Mouse (Mus musculus): ENCODE results near the gene Slc35b1.
"Not testable (repeated sequence)": the region's sequence is repeated elsewhere in the genome, so short reads cannot be mapped to it uniquely, and the experiment has no call there.

Slc35b1 gene

GRCm38 (mm10) chr11:95394112-95394511, 9.6 kb downstream of the Slc35b1 start:
- DNase-seq (ENCODE audit: low spot score in 2 of 2) = no peak

GRCm38 (mm10) chr11:95396548-95396947, 12.1 kb downstream of the Slc35b1 start:
- DNase-seq (ENCODE audit: low spot score in 2 of 2) = no peak

DNA sequence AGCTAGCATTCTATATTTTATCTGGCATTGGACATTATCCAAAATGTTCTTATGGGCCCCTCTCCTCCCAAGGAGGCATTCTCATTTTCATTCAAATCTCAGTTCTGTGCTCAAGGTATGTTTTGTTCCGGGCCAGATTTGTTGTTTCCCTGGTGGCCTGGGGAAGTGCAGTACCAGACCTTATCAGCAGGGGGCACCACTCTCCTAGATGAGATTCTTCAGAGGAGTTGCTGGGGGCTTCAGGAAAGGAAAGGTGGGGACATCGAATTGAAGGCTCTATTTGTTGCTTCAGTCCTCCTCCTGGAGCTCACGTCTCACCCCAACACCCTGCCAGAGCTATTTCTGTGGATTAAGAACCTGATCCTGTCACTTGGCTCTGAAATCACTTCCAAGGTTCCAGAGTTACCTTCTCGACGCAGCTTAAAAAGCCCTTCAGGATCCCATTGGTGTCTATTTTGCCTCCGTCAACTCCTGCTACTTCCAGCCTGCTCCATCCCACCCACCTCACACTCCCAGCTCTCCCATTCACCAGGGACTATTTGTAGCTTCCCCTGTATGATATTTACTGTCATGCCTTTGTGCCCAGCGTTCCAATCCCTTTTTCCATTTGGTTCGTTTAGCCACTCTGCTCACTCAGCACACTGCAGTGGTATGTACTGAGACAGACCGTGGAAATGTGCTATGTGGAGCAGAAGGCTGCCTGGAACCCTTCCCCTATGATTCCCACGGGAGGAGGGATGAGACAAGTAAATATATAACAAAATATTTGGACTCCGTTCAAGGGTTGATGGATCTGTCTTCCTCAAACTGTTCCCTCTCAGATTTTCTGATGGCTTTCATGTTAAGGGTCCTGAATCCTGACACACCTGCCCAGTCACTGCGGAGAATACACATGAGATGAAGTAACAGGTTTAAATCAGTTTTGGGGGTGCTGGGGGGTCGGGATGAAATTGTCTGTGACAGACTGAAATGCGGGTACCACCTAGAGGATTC, 13.6 kb downstream of the Slc35b1 start:
- peak; percentile 42 to 71 for DNase-seq (ENCODE audit: low spot score in 2 of 2)

DNA sequence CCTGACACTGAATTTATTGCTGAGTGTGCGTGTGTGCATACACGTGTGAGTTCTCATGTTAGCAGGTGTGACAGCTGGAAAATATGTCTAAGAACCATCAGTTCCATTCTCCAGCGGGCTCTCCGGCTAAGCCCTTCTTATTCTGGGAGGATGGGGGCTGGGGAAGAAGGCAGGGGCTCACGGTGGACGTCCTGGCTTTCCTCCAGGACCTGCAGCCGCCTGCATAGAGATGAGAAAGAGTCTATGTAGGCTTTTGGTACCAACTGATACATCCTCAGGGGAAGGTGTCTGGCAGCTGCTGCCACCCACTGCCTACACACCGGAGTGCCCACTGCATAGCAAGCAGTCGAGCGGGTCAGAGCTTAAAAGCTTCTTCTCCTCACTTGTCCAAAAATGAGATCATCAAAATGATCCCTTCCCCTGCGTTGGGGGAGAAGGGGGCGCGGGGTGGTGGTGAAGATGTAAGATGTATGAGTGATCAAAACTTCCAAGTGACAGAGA, 15.1 kb downstream of the Slc35b1 start:
- DNase-seq (ENCODE audit: low spot score in 2 of 2) = no peak

DNA sequence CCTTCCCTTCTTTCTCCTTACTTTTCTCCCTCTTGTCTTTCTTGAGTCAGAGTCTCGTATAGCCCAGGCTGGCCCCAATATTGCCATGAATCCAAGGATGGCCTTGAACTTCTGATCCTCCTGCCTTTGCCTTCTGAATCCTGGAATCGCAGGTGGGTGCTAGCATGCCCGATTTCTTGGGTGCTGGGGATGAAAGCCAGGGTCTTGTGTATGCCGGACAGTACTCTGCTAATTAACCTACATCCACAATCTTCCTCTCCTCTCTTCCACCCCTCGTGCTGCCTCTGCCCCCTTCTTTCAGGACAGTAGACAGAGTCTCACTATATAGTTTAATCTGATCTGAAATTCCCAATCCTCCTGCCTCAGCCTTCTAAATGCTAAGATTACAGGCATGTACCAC, 17.1 kb downstream of the Slc35b1 start:
- DNase-seq (ENCODE audit: low spot score in 2 of 2) = no peak

GRCm38 (mm10) chr11:95402196-95402595, 17.7 kb downstream of the Slc35b1 start:
- no peak for DNase-seq (ENCODE audit: low spot score in 2 of 2)

GRCm38 (mm10) chr11:95402658-95403101, 18.2 kb downstream of the Slc35b1 start:
- no peak for DNase-seq (ENCODE audit: low spot score in 2 of 2)

DNA sequence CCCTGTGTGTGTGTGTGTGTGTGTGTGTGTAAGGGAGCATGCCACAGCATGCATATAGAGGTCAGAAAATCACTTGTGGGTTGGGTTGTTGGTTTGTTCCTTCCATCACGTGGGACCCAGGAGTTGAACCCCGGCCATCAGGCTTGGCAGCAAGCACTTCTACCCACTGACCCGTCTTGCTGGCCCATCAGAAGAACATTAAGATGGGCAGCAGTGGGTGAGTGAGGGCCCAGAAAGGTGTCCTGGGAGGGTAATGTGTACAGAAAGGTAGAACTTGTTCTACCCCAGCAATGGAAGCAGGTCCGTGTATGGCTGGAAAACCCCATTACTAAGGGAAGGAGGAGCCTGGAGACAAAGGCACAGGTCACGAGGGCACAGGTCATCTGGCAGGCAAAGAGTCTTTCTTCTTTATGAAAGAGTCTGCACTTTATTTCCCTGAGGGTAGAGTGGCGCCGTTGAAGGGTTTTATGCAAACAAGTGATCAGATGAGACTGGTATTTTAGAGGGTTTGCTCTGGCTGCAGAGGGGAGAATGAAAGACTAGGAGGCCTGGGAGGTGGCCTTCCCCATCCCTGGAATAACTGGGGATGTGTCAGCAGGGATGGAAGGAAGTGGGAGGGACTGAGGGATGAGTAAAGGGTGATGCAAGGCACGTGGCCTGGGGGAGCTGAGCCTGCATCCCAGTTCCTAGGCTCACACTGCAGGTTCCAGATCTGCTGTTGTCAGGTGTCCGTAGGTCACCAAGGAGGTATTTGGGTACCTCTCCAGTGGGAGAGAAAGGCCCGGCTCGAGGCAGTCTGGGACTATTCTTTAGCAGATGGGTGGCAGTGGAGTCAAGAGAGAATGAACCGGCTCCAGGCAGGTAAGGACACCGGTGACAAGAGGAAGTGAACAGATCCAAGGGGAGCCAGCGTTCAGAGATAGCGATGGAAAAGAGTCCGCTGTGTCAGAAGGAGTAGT, 19.2 kb downstream of the Slc35b1 start:
- no peak for DNase-seq (ENCODE audit: low spot score in 2 of 2)

DNA sequence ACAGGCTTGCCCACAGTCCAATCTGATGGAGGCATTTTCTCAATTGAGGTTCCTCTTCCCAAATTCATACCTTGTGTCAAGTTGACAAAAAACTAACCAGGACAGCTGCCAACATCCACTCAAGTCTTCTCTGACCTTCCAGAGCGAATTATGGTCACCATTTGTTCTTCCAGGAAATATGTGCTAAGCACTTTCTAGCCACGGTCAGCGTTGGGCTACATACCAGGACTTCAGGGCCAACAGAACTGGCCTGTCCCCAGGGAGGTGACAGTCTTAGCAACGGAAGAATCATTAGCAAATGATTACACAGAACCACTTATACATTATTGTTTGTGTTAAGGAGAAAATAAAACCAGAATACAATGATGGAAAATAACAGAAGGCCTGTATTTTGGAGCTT, 21.3 kb downstream of the Slc35b1 start:
- DNase-seq (ENCODE audit: low spot score in 2 of 2) = no peak

DNA sequence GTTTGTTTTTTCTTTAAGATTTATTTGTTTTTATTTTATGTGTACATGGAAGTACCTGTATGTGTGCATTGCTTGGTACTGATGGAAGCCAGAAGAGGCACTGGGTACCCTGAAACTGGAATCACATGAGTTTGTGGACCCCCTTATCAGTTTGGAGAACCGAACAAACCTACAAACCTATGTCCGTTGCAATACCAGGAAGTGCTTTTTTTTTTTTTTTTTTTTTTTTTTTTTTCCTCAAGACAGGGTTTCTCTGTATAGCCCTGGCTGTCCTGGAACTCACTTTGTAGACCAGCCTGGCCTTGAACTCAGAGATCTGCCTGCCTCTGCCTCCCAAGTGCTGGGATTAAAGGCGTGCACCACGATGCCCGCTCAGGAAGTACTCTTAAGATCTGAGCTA, 21.9 kb downstream of the Slc35b1 start:
- DNase-seq (ENCODE audit: low spot score in 2 of 2) = not testable (repeated sequence)

- DNase-seq (ENCODE audit: low spot score in 2 of 2) = no peak
Observed at GRCm38 (mm10) chr11:95409450-95410112, 25.1 kb downstream of the Slc35b1 start.

DNA sequence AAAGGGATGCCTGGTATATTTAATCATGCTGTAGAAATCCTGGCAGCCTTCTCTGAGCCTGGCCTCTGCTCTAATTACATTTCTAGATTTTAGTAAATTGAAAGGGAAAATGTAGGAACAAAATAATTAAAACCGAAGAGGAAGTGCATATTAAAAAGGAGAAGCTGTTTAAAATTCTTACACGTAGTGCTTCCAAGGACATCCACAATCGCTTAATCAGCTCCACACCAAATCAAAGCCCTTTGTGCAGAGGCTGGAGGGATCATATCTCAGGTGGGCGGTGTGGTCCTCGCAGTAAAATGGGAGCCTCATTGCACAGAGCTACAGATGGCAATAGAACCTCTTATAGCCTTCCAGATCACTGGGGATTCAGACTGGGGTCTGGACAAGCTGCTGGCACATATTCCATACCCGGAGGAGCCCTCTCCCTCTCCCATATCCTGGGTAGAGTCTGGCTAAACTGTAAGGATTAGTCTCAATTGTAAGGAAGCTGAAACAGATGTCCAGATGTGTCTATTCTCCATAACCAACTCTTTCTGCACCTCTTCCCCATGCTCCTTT, 27.0 kb downstream of the Slc35b1 start:
- DNase-seq (ENCODE audit: low spot score in 2 of 2) = no peak

- no peak for DNase-seq (ENCODE audit: low spot score in 2 of 2)
Observed at GRCm38 (mm10) chr11:95412615-95413014, 28.1 kb downstream of the Slc35b1 start.

GRCm38 (mm10) chr11:95413641-95414535, 29.4 kb downstream of the Slc35b1 start, which contains the start of gene Spop:
Gene Spop, plus strand, starts transcription at chr11:95414080.
- peak; percentile 86 to 88 for DNase-seq (ENCODE audit: low spot score in 2 of 2)

DNA sequence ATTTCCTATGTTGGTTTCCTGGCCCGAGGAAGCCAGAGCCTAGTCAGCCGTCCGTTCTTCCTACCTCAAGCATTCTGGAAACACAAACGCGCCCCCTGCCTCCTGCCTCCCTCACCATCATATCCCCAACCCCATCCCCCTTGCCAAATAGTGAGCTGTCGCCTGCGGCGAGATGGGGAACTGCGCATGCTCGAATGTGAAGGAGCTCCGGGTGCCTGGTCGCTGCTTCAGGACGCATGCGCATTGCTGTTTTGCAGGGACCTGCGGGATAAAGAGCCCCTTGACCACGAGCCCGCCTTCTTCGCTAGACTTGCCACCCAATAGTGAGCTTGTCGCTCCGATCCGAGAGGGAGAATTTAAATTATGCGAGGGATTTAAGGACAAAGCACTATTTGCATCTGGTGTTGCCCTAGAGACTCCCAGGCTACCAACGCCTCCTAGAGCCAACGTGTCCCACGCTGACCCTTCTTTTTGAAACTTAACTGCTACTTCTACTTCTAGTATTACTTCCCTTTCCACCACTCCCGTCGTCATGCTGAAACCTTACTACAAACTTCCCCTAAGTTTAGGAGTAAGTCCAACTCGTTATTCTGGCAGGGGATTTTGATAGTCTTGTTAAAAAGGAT, 30.2 kb downstream of the Slc35b1 start:
- peak; percentile 87 to 89 for DNase-seq (ENCODE audit: low spot score in 2 of 2)

GRCm38 (mm10) chr11:95415931-95416330, 31.4 kb downstream of the Slc35b1 start:
- DNase-seq (ENCODE audit: low spot score in 2 of 2) = no peak

- DNase-seq (ENCODE audit: low spot score in 2 of 2) = no peak
Observed at GRCm38 (mm10) chr11:95417341-95417740, 32.8 kb downstream of the Slc35b1 start.

DNA sequence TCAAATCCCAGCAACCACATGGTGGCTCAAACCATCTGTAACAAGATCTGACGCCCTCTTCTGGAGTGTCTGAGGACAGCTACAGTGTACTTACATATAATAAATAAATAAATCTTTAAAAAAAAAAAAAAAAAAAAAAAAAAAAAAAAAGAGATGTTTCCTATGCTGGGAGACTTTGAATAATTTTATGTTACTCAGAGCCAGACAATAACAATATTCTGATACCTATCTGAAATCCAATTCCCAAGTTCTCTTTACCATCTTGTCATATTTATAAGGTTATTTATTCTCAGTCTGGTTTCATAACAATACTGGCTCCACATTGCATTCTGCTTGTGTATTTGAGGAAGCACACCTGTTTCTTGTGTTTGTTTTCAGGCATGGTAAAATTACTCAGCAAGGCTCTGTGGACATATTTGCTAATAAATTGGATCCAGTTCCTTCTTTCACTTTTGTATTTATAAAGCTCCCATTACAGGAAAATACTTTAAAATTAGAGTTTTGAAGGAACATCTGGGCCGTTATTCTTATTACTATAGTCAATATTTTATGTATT, 36.5 kb downstream of the Slc35b1 start:
- DNase-seq (ENCODE audit: low spot score in 2 of 2) = no peak

DNA sequence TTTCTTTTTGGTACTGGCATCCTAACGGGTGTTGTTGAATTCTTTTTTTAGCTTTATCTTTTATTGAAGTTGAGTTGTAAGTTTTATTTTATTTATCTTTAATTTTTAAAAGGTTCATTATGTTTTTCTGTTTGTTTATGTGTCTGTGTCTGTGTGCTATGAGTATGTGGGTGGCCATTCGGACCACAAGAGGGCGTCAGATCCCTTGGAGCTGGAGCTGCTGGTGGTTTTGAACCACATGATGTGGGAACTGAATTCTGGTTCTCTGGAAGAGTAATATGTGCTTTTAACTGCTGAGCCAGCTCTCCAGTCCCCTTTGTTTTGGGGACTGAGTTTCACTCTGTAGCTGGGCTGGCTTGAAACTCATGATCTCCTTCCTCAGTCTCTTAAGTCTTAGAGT, 39.0 kb downstream of the Slc35b1 start:
- DNase-seq (ENCODE audit: low spot score in 2 of 2) = no peak
